Mouse (Mus musculus): ENCODE data around the gene Apol6. TPM values are rescaled to one million over a fixed set of nuclear protein-coding genes. Genes with fewer than 3 reads are reported as not detected.

Apol6 gene
- not detected in 2 replicates for polyA plus RNA-seq (2016; fragmentation: Nextera tagmentation; extraction: Ambion mirVana)

GRCm38 (mm10) chr15:77044597-77045320, at the start of gene Apol6:
Gene Apol6, plus strand, starts transcription at chr15:77044729.
- no peaks in the 10 kb centered on the region for H3K4me1 ChIP-seq
- no peak within 1 kb of the TSS for H3K4me3 ChIP-seq
- H3K36me3 ChIP-seq: no peaks in the 10 kb centered on the region
- no peaks in the 10 kb centered on the region for H3K27me3 ChIP-seq
- WGBS: 85% methylated on average over 12 of the region's 12 CpGs
- H3K9me3 ChIP-seq: no peaks in the 10 kb centered on the region
- H3K9ac ChIP-seq (replicated peaks): no peak within 1 kb of the TSS
- no peak within 1 kb of the TSS for H3K4me2 ChIP-seq (replicated peaks)
- no peak for ATAC-seq (ENCODE audit: low FRiP score, low read depth)
- no peak within 1 kb of the TSS for H3K27ac ChIP-seq (replicated peaks)

GRCm38 (mm10) chr15:76998048-76998447, 46.5 kb upstream of the Apol6 start:
- Histone ChIP-seq H3K9me3 (no peaks in the 10 kb centered on the region), H3K27me3 (peaks cover 9% of the 10 kb centered on the region), H3K36me3 (no peaks in the 10 kb centered on the region), H3K4me2 (replicated peaks) (no peak overlapping the region), H3K9ac (replicated peaks) (no peak overlapping the region), H3K4me1 (no peaks in the 10 kb centered on the region), H3K4me3 (no peak overlapping the region), H3K27ac (replicated peaks) (no peak overlapping the region)
- ATAC-seq (ENCODE audit: low FRiP score, low read depth): no peak
- 80% methylated on average over 2 of the region's 2 CpGs for WGBS

DNA sequence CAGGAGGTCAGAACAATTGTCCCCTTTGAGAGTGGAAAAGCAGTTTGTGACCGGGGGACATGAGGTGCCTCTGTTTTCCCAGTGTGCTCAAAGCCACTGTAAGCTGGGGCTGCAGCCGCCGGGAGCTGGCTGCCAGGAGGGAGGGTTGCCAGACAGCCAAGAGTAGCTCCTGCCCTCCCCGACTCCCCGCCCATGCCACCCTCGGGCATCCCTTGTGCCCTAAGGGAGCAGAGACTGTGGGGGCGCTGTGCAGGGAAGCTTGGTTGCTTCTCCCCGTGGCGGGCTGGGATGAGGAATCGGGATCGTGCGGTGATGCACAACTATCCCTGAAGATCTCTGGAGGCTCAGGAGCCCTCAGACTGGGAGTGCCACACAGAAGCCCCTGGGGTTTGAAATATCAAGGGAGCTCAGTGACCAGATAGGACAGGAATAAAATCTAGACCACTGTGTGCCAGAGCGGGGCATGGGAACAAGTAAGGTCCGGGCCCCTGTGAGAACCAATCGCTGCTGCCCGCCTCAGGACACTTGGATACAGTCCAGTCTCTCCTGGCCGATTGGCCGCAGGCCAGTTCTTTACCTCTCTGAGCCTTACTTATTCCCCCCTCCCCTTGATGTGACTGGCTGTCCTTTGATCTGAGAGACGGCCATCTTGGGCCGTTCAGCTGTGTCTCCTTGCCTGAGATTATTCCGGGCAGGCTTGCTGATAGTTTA, 45.5 kb upstream of the Apol6 start:
- H3K27me3 ChIP-seq: peaks cover 9% of the 10 kb centered on the region
- H3K4me3 ChIP-seq: no peak overlapping the region
- H3K27ac ChIP-seq (replicated peaks): no peak overlapping the region
- H3K4me1 ChIP-seq: no peaks in the 10 kb centered on the region
- no peak for ATAC-seq (ENCODE audit: low FRiP score, low read depth)
- H3K4me2 ChIP-seq (replicated peaks): no peak overlapping the region
- no peaks in the 10 kb centered on the region for H3K9me3 ChIP-seq
- no peak overlapping the region; the same call in 1 of the 2 replicates for H3K9ac ChIP-seq (replicated peaks)
- WGBS: 49% methylated on average over 21 of the region's 21 CpGs
- no peaks in the 10 kb centered on the region for H3K36me3 ChIP-seq

- ATAC-seq (ENCODE audit: low FRiP score, low read depth): no peak
- 87% methylated on average over 3 of the region's 3 CpGs for WGBS
- Histone ChIP-seq H3K27ac (replicated peaks) (no peak overlapping the region), H3K27me3 (peaks cover 9% of the 10 kb centered on the region), H3K4me2 (replicated peaks) (no peak overlapping the region), H3K36me3 (no peaks in the 10 kb centered on the region), H3K9ac (replicated peaks) (no peak overlapping the region), H3K4me3 (no peak overlapping the region), H3K9me3 (no peaks in the 10 kb centered on the region), H3K4me1 (no peaks in the 10 kb centered on the region)
Measured at GRCm38 (mm10) chr15:77003173-77003867, 41.2 kb upstream of the Apol6 start.

DNA sequence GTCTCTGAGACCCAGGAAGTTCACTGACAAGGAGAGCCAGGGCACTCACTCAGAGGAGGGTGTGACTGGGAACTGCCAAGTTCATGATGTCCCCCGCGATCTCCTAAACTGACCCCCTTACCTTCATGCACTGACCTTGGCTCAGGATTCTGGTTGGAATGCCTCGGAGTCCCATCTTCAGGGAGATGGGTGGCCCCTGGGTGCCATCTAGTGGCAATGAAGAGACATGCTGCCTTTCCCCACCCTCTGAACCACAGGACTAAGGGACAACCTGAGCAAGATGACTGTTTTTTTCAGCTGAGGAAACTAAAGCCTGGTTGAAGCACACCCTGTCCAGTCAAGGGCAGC, 40.7 kb upstream of the Apol6 start:
- Histone ChIP-seq H3K9me3 (no peaks in the 10 kb centered on the region), H3K4me3 (no peak overlapping the region), H3K4me1 (no peaks in the 10 kb centered on the region), H3K4me2 (replicated peaks) (no peak overlapping the region), H3K27me3 (peaks cover 4% of the 10 kb centered on the region; the same call in 1 of the 2 replicates), H3K27ac (replicated peaks) (no peak overlapping the region), H3K36me3 (no peaks in the 10 kb centered on the region), H3K9ac (replicated peaks) (no peak overlapping the region)
- no peak for ATAC-seq (ENCODE audit: low FRiP score, low read depth)
- 28% methylated on average over 3 of the region's 3 CpGs for WGBS

GRCm38 (mm10) chr15:77008851-77009250, 35.7 kb upstream of the Apol6 start:
- 95% methylated on average over 6 of the region's 6 CpGs for WGBS
- ATAC-seq (ENCODE audit: low FRiP score, low read depth): no peak
- no peaks in the 10 kb centered on the region for H3K27me3 ChIP-seq
- H3K9ac ChIP-seq (replicated peaks): no peak overlapping the region
- no peak overlapping the region for H3K27ac ChIP-seq (replicated peaks)
- no peak overlapping the region for H3K4me2 ChIP-seq (replicated peaks)
- peaks cover 6% of the 10 kb centered on the region; the same call in 1 of the 2 replicates for H3K4me1 ChIP-seq
- no peak overlapping the region for H3K4me3 ChIP-seq
- H3K36me3 ChIP-seq: no peaks in the 10 kb centered on the region
- no peaks in the 10 kb centered on the region for H3K9me3 ChIP-seq

DNA sequence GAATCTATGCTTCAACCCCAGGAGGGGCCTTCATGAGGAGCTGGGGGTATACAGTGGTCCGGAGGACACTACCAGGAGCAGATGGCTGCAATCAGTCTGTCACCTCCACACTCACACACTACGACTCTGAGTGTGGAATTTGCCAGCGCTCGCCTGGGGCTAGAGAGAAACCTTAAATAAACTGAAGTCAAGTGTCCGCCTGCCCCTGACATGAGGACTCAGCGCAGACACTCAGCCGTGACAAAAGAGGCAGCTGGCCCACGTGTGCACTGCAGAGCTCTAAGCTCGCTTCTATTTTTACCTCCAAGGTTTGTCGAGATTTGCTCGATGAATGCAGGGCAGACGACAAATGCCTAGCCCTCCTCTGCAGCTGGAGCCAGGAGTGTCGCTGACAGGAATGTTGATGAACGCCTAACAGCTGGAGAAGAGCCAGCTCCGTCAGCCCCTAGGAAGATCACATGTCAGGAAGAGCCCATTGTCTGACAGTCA, 30.7 kb upstream of the Apol6 start:
- peaks cover 10% of the 10 kb centered on the region; the same call in 1 of the 2 replicates for H3K27me3 ChIP-seq
- 49% methylated on average over 15 of the region's 15 CpGs for WGBS
- ATAC-seq (ENCODE audit: low FRiP score, low read depth): no peak
- H3K9me3 ChIP-seq: no peaks in the 10 kb centered on the region
- H3K36me3 ChIP-seq: no peaks in the 10 kb centered on the region
- peak overlapping the region; percentile 25; the same call in 1 of the 2 replicates for H3K27ac ChIP-seq (replicated peaks)
- H3K4me1 ChIP-seq: peaks cover 8% of the 10 kb centered on the region; the same call in 1 of the 2 replicates
- H3K9ac ChIP-seq (replicated peaks): no peak overlapping the region
- no peak overlapping the region for H3K4me2 ChIP-seq (replicated peaks)
- no peak overlapping the region for H3K4me3 ChIP-seq

DNA sequence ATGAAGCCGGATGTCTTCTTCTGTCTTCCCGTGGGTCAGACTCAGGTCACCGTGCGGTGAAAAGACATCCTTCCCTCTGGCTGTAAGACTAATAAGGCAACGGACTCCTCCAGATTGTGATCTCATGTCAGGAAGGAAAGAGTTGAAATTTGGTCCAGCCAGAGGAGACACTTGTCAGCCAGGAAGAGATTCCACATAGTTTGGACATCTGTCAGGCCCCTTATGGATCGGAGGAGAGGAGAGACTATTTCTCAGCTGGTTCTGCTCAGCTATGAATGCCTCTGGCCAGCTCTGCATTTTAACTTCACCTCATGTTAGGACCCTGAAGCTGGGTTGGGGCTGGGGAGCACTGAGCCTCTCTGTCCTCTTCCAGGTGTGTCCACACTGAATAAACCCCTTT, 30.1 kb upstream of the Apol6 start:
- WGBS: 84% methylated on average over 6 of the region's 6 CpGs
- Histone ChIP-seq H3K4me1 (peaks cover 8% of the 10 kb centered on the region; the same call in 1 of the 2 replicates), H3K9me3 (no peaks in the 10 kb centered on the region), H3K27me3 (peaks cover 10% of the 10 kb centered on the region; the same call in 1 of the 2 replicates), H3K9ac (replicated peaks) (no peak overlapping the region), H3K36me3 (no peaks in the 10 kb centered on the region), H3K4me2 (replicated peaks) (no peak overlapping the region), H3K27ac (replicated peaks) (no peak overlapping the region), H3K4me3 (no peak overlapping the region)
- ATAC-seq (ENCODE audit: low FRiP score, low read depth): no peak

GRCm38 (mm10) chr15:77014985-77015384, 29.5 kb upstream of the Apol6 start:
- ATAC-seq (ENCODE audit: low FRiP score, low read depth): no peak
- H3K36me3 ChIP-seq: no peaks in the 10 kb centered on the region
- no peak overlapping the region for H3K9ac ChIP-seq (replicated peaks)
- H3K4me3 ChIP-seq: no peak overlapping the region
- 80% methylated on average over 4 of the region's 4 CpGs for WGBS
- no peak overlapping the region for H3K4me2 ChIP-seq (replicated peaks)
- no peak overlapping the region for H3K27ac ChIP-seq (replicated peaks)
- peaks cover 10% of the 10 kb centered on the region; the same call in 1 of the 2 replicates for H3K27me3 ChIP-seq
- H3K4me1 ChIP-seq: peaks cover 8% of the 10 kb centered on the region; the same call in 1 of the 2 replicates
- H3K9me3 ChIP-seq: no peaks in the 10 kb centered on the region

DNA sequence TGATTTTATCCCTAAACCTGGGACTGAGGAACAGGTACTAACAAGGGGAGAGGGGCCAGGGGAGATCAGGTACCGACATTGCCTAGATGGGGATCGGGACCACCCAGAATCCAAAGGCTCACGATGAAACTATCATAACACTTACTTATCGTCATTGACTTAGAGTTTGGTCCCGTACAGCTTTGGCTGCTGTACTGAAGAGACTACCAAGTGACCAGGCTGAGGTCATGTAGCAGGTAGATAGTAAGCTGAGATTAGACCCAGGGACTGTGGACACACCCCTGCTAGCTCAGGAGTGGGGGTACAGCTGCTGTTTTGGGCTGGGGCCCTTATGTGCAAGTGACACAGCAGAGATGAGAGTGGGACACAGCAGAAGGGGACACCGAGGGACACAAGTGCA, 28.0 kb upstream of the Apol6 start:
- H3K27me3 ChIP-seq: peaks cover 10% of the 10 kb centered on the region; the same call in 1 of the 2 replicates
- H3K4me3 ChIP-seq: no peak overlapping the region
- H3K4me2 ChIP-seq (replicated peaks): no peak overlapping the region
- WGBS: 93% methylated on average over 6 of the region's 6 CpGs
- ATAC-seq (ENCODE audit: low FRiP score, low read depth): no peak
- H3K9ac ChIP-seq (replicated peaks): no peak overlapping the region
- H3K4me1 ChIP-seq: peaks cover 8% of the 10 kb centered on the region; the same call in 1 of the 2 replicates
- no peaks in the 10 kb centered on the region for H3K9me3 ChIP-seq
- H3K36me3 ChIP-seq: no peaks in the 10 kb centered on the region
- H3K27ac ChIP-seq (replicated peaks): no peak overlapping the region

DNA sequence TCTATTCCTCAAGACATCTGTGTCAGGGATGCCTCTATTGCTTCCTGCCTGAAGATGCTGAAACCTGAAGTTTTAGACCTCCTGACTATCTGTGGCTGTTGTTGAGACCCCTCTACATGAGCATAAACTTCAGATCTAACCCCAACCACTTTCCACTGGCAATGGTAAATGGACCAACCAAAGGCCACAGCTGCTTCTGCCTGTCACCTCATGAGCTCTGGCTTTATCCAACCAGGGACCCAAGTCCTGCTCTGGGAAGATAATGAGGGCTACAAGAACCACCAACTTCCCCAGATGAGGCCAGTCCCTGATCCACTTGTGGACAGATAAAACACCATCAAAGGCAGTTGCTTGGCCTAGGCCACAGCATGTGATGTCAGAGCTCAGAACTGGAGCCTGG, 26.6 kb upstream of the Apol6 start:
- Histone ChIP-seq H3K27me3 (peaks cover 10% of the 10 kb centered on the region; the same call in 1 of the 2 replicates), H3K4me1 (peaks cover 8% of the 10 kb centered on the region; the same call in 1 of the 2 replicates), H3K9me3 (no peaks in the 10 kb centered on the region), H3K4me2 (replicated peaks) (no peak overlapping the region), H3K9ac (replicated peaks) (no peak overlapping the region), H3K4me3 (no peak overlapping the region), H3K36me3 (no peaks in the 10 kb centered on the region), H3K27ac (replicated peaks) (no peak overlapping the region)
- ATAC-seq (ENCODE audit: low FRiP score, low read depth): no peak
